Mouse (Mus musculus): ENCODE measurements around the gene Cth. TPM values are rescaled to one million over a fixed set of nuclear protein-coding genes. Genes with fewer than 3 reads are reported as not detected.
"Not testable (repeated sequence)": the region's sequence is repeated elsewhere in the genome, so short reads cannot be mapped to it uniquely, and the experiment has no call there.

Cth gene
- polyA plus RNA-seq (2016; fragmentation: Nextera tagmentation; extraction: Ambion mirVana), result 30.0 and 42.3 TPM in 2 replicates

DNA sequence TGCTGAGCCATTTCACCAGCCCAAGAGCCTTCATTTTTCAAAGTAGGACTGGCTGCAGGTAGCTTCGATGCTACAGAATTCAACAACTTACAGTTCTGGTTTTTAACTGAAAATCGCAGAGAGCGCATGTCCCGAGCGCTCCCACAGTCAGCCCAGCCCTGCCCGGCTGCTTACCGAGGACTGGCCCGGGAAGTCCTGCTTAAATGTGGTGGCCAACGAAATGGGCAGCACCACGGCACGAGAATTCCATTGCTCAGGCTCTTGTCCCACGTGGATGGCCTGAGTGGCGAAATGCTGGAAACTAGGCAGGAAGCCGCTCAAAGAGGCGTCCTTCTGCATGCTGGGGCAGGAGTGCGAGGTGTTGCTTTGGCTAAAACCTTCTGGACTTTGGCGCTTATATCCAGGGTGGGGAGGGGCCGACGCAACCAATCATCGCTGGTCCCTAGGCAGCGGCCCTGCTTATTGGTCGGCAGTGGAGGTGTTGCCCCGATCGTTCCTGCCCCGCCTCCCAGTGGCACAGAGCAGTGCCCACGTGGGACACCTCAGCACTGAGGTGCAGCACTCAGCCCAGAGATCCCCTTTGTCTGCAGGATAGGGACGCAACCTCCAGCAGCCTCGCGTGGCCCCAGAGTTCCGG lies at the start of gene Cth:
Cth (minus strand) TSS at position 386 of the 637 bp plus-strand sequence.
- peak; percentile 90 for DNase-seq (ENCODE audit: low spot score)
- Histone ChIP-seq H3K4me1 (peaks cover 8% of the 10 kb centered on the region), H3K27ac (peak within 1 kb of the TSS; percentile 89), H3K27me3 (ENCODE audit: low read depth, poor library complexity, severe bottlenecking) (no peaks in the 10 kb centered on the region), H3K36me3 (0 out of 2 replicates have a peak, but pooled peaks cover 2% of the 10 kb centered on the region), H3K9me3 (replicated peaks) (no peaks in the 10 kb centered on the region), H3K4me3 (peak within 1 kb of the TSS; percentile 63)
- WGBS, result under 1% methylated on average over 30 of the region's 30 CpGs

GRCm38 (mm10) chr3:157973236-157973635 lies 48.4 kb upstream of the Cth start:
- no peaks in the 10 kb centered on the region for H3K4me1 ChIP-seq
- H3K9me3 ChIP-seq (replicated peaks), result no peaks in the 10 kb centered on the region
- peaks cover 25% of the 10 kb centered on the region for H3K36me3 ChIP-seq
- H3K27ac ChIP-seq, result no peak overlapping the region
- H3K4me3 ChIP-seq, result no peak overlapping the region
- DNase-seq (ENCODE audit: low spot score), result no peak
- WGBS, result 98% methylated on average over 2 of the region's 2 CpGs
- H3K27me3 ChIP-seq (ENCODE audit: low read depth, poor library complexity, severe bottlenecking), result no peaks in the 10 kb centered on the region

- no peaks in the 10 kb centered on the region for H3K9me3 ChIP-seq (replicated peaks)
- DNase-seq (ENCODE audit: low spot score), result no peak
- H3K36me3 ChIP-seq, result peaks cover 22% of the 10 kb centered on the region
- no peaks in the 10 kb centered on the region for H3K4me1 ChIP-seq
- H3K27ac ChIP-seq, result no peak overlapping the region
- no peaks in the 10 kb centered on the region for H3K27me3 ChIP-seq (ENCODE audit: low read depth, poor library complexity, severe bottlenecking)
- WGBS, result 91% methylated on average over 2 of the region's 2 CpGs
- no peak overlapping the region for H3K4me3 ChIP-seq
Measured at GRCm38 (mm10) chr3:157971151-157971550, 46.3 kb upstream of the Cth start.

DNA sequence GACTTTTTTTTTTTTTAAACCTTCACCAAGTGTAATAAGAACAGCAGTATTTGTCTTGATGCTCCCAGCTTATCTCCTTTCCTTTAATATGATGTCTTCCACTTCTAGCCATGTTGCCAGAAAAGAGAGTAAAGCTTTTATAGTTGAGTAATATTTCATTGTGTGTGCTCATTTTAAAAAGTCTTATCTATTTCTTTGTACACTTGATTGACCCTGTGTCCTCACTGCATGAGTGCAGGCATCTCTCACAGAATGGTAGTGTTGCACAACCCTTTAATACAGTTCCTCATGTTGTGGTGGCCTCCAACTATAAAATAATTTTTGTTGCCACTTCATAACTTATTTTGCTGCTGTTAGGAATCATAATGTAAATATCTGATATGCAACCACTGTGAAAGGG lies 32.4 kb upstream of the Cth start:
- H3K36me3 ChIP-seq, result peaks cover 19% of the 10 kb centered on the region
- no peaks in the 10 kb centered on the region for H3K27me3 ChIP-seq (ENCODE audit: low read depth, poor library complexity, severe bottlenecking)
- no peaks in the 10 kb centered on the region for H3K4me1 ChIP-seq
- H3K4me3 ChIP-seq, result no peak overlapping the region
- H3K9me3 ChIP-seq (replicated peaks), result no peaks in the 10 kb centered on the region
- DNase-seq (ENCODE audit: low spot score), result no peak
- no peak overlapping the region for H3K27ac ChIP-seq

DNA sequence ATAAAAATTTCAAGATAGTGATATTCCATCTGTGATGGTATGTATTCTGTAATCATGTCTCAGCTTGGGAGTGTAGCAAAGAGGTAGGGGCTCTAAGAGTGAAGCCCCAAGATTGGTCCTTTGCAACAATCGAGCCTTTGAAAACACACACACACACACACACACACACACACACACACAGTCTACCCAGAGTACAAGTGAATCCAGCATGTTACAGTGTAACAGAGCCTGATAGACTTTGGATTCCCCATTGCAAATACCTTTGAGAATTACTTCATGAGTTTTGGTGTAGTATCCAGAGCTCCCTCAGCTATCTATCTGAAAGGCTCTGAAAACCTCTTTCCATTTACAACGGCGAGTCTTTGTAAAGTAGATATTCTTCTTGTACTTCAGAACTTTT lies 31.3 kb upstream of the Cth start:
- 93% methylated on average over 3 of the region's 3 CpGs for WGBS
- Histone ChIP-seq H3K27ac (no peak overlapping the region), H3K27me3 (ENCODE audit: low read depth, poor library complexity, severe bottlenecking) (no peaks in the 10 kb centered on the region), H3K4me1 (no peaks in the 10 kb centered on the region), H3K9me3 (replicated peaks) (no peaks in the 10 kb centered on the region), H3K4me3 (no peak overlapping the region), H3K36me3 (peaks cover 20% of the 10 kb centered on the region)
- no peak for DNase-seq (ENCODE audit: low spot score)

- Histone ChIP-seq H3K36me3 (peaks cover 24% of the 10 kb centered on the region), H3K27me3 (ENCODE audit: low read depth, poor library complexity, severe bottlenecking) (no peaks in the 10 kb centered on the region), H3K4me1 (no peaks in the 10 kb centered on the region), H3K9me3 (replicated peaks) (no peaks in the 10 kb centered on the region), H3K27ac (no peak overlapping the region), H3K4me3 (no peak overlapping the region)
- no peak for DNase-seq (ENCODE audit: low spot score)
- 95% methylated on average over 2 of the region's 2 CpGs for WGBS
Measured at GRCm38 (mm10) chr3:157955466-157955865, 30.6 kb upstream of the Cth start.

DNA sequence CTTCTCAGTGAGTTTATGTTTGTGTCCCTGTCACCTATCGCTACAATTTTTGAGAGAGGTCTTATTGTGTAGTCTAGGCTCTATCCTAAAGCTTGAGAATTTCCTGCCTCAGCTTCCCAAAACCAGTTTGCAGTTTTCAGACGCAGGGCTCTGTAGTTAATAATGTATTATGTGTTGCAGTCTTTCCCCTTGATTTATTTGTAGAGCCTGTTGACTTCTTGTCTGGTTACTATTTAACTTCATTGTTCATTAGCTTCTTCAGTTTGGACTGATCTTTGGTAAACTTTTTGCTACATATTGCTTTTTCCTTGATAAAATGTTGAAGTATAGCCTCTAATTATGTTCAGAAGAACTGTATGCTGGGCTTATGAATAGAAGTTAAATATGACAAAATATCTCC lies 27.8 kb upstream of the Cth start:
- no peak overlapping the region for H3K27ac ChIP-seq
- H3K4me1 ChIP-seq, result peaks cover 10% of the 10 kb centered on the region; the same call in 1 of the 2 replicates
- WGBS, result 93% methylated on average over 2 of the region's 2 CpGs
- no peaks in the 10 kb centered on the region for H3K27me3 ChIP-seq (ENCODE audit: low read depth, poor library complexity, severe bottlenecking)
- no peaks in the 10 kb centered on the region for H3K9me3 ChIP-seq (replicated peaks)
- H3K4me3 ChIP-seq, result no peak overlapping the region
- peaks cover 18% of the 10 kb centered on the region for H3K36me3 ChIP-seq
- DNase-seq (ENCODE audit: low spot score), result no peak

- Histone ChIP-seq H3K4me1 (peaks cover 10% of the 10 kb centered on the region; the same call in 1 of the 2 replicates), H3K27me3 (ENCODE audit: low read depth, poor library complexity, severe bottlenecking) (no peaks in the 10 kb centered on the region), H3K9me3 (replicated peaks) (no peaks in the 10 kb centered on the region), H3K36me3 (peaks cover 18% of the 10 kb centered on the region), H3K27ac (peak overlapping the region; percentile 91), H3K4me3 (peak overlapping the region; percentile 82)
- 0% methylated on average over 93 of the region's 93 CpGs for WGBS
- DNase-seq (ENCODE audit: low spot score), result peak; percentile 68
Measured at GRCm38 (mm10) chr3:157947383-157948280, 22.8 kb upstream of the Cth start.

DNA sequence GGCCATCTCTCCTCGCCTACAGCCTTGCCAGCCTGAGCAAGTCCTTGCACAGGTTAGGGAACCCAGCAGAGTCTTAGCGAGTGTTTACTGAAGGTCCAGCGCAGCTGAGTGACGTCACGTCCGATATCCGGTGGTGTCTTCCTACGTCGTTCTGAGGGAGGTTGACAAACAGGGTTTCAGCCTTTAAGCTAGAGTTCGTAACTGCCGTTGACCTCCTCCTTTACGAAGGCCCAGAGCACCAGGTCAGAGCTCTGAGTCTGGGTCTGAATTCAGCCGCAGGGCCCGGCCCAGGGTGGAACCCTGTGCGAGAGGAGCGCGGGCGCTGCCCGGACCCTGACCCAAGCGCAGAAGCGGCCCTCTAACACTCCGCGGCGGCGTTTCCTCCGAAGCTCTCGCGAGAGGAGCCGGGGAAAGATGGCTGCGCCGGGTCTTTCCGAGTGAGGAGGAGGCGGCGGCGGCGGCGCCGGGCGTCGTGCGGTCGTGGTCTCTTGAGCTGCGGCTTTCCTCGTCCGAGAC lies 22.0 kb upstream of the Cth start, which contains the start of gene Ankrd13c:
Ankrd13c (plus strand) TSS at position 397 of the 516 bp plus-strand sequence.
- peak within 1 kb of the TSS; percentile 82 for H3K4me3 ChIP-seq
- no peaks in the 10 kb centered on the region for H3K9me3 ChIP-seq (replicated peaks)
- H3K36me3 ChIP-seq, result peaks cover 14% of the 10 kb centered on the region
- H3K27ac ChIP-seq, result peak within 1 kb of the TSS; percentile 91
- peak; percentile 94 for DNase-seq (ENCODE audit: low spot score)
- H3K4me1 ChIP-seq, result peaks cover 10% of the 10 kb centered on the region; the same call in 1 of the 2 replicates
- WGBS, result 0% methylated on average over 45 of the region's 45 CpGs
- H3K27me3 ChIP-seq (ENCODE audit: low read depth, poor library complexity, severe bottlenecking), result no peaks in the 10 kb centered on the region

DNA sequence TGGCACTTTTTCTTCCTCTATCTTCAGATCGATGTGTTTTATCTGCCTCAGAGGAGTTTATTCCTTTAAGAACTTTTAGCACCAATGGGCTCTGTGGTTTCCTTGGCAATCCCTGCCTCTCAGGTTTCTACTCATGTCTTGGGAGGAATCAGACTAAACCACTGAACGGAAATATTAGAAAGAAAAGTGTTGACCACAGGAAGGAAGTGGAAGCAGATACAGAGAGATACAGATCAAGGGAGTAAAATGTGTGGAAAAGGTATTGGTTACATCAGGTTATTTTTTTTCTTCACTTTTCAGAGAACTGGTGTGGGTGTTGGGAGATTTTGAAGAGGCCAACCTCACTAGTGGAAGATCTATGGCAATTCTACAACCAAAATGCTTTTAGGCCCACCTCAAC lies 13.7 kb upstream of the Cth start:
- Histone ChIP-seq H3K36me3 (no peaks in the 10 kb centered on the region), H3K27me3 (ENCODE audit: low read depth, poor library complexity, severe bottlenecking) (no peaks in the 10 kb centered on the region), H3K27ac (no peak overlapping the region), H3K4me3 (no peak overlapping the region), H3K4me1 (no peaks in the 10 kb centered on the region), H3K9me3 (replicated peaks) (no peaks in the 10 kb centered on the region)
- 89% methylated on average over 2 of the region's 2 CpGs for WGBS
- no peak for DNase-seq (ENCODE audit: low spot score)

GRCm38 (mm10) chr3:157934301-157934823 lies 9.5 kb upstream of the Cth start:
- Histone ChIP-seq H3K27me3 (ENCODE audit: low read depth, poor library complexity, severe bottlenecking) (no peaks in the 10 kb centered on the region), H3K4me3 (no peak overlapping the region), H3K4me1 (no peaks in the 10 kb centered on the region), H3K9me3 (replicated peaks) (no peaks in the 10 kb centered on the region), H3K36me3 (no peaks in the 10 kb centered on the region), H3K27ac (no peak overlapping the region)
- DNase-seq (ENCODE audit: low spot score), result no peak
- 84% methylated on average over 3 of the region's 3 CpGs for WGBS

DNA sequence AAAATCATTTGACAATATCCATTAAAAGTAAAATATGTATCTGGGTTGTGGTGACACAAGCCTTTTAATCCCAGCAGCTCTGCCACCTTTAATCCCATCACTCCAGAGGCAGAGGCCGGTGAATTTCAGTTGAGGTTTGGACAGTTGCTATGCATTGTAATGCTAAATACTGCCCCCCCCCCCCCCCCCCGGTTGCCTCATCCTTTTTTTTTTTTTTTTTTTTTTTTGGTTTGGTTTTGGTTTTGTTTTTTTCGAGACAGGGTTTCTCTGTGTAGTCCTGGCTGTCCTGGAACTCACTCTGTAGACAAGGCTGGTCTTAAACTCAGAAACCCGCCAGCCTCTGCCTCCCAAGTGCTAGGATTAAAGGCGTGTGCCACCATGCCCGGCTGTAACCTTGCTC lies 8.3 kb upstream of the Cth start:
- H3K27ac ChIP-seq; H3K4me1 ChIP-seq; H3K4me3 ChIP-seq; H3K27me3 ChIP-seq (ENCODE audit: low read depth, poor library complexity, severe bottlenecking); DNase-seq (ENCODE audit: low spot score); H3K36me3 ChIP-seq; H3K9me3 ChIP-seq (replicated peaks): not testable (repeated sequence)
- WGBS, result 83% methylated on average over 5 of the region's 6 CpGs

DNA sequence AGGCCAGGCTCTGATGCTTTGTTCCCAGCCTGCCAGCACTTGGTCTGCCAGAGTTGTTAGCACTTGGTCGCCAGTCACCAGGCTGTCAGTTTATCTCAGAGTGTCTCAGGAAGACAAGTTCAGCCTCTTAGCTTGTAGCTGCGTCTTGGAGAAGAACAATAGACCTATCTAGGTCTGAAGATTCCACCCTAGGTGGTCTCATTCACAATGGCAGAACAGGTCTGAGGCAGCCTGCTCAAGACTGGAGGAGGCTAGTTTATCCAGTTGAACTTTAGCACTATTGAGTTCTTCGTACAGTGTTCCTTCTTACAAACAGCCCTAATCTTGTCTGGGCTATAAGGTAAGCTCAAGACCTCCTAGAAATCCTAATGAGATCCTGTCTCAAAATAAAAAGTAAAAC lies 7.2 kb upstream of the Cth start:
- no peaks in the 10 kb centered on the region for H3K36me3 ChIP-seq
- H3K27ac ChIP-seq, result no peak overlapping the region
- no peak overlapping the region for H3K4me3 ChIP-seq
- WGBS, result 62% methylated on average over 3 of the region's 3 CpGs
- no peaks in the 10 kb centered on the region for H3K27me3 ChIP-seq (ENCODE audit: low read depth, poor library complexity, severe bottlenecking)
- H3K9me3 ChIP-seq (replicated peaks), result no peaks in the 10 kb centered on the region
- no peak for DNase-seq (ENCODE audit: low spot score)
- no peaks in the 10 kb centered on the region for H3K4me1 ChIP-seq
